Mouse (Mus musculus) limb, embryonic 14.5 days (tissue): ENCODE measurements around the gene B4galnt3. TPM values are rescaled to one million over a fixed set of nuclear protein-coding genes. Genes with fewer than 3 reads are reported as not detected.
A peak's percentile ranks its signal among the peaks of the same experiment; 100 is the strongest.

Experiments
- ATAC-seq: fragments of 200-750 bp; cut with Nextera tagmentation; 2 replicates; pipeline ENCODE4 v1.8.0; 2017; ENCODE audit warnings: low read depth, moderate number of reproducible peaks, moderate TSS enrichment; ENCODE audit not compliant: low FRiP score
- DNase-seq: peaks from one replicate; pipeline ENCODE4 v3.0.0-alpha.2; 2015; ENCODE audit warnings: low spot score
- H3K27ac ChIP-seq: fragments of 300-500 bp; sonication (generic); replicated peaks from 2 replicates; pipeline ENCODE4 v1.5.1; 2014; ENCODE audit warnings: low read depth, mild to moderate bottlenecking, low read length, moderate library complexity, mixed read lengths
- H3K27me3 ChIP-seq: fragments of 300-500 bp; sonication (generic); 2 replicates; pipeline ENCODE4 v1.6.1; 2014; ENCODE audit warnings: low read length, mixed read lengths; ENCODE audit not compliant: control insufficient read depth, insufficient read depth
- H3K36me3 ChIP-seq: fragments of 300-500 bp; sonication (generic); 2 replicates; pipeline ENCODE4 v1.6.1; 2014; ENCODE audit warnings: mild to moderate bottlenecking, low read length, moderate library complexity, mixed read lengths; ENCODE audit not compliant: control insufficient read depth, insufficient read depth
- H3K4me1 ChIP-seq: fragments of 300-500 bp; sonication (generic); 2 replicates; pipeline ENCODE4 v1.6.1; 2014; ENCODE audit warnings: antibody characterized with exemption, low read length, mixed read lengths; ENCODE audit not compliant: control insufficient read depth, insufficient read depth
- H3K4me2 ChIP-seq: fragments of 300-500 bp; sonication (generic); replicated peaks from 2 replicates; pipeline ENCODE4 v1.6.1; 2014; ENCODE audit warnings: low read depth, mild to moderate bottlenecking, low read length, moderate library complexity; ENCODE audit not compliant: severe bottlenecking
- H3K4me3 ChIP-seq: fragments of 300-500 bp; sonication (generic); replicated peaks from 2 replicates; pipeline ENCODE4 v1.5.1; 2014; ENCODE audit warnings: low read length
- H3K9ac ChIP-seq: fragments of 300-500 bp; sonication (generic); 2 replicates; pipeline ENCODE4 v1.6.1; 2014; ENCODE audit warnings: mild to moderate bottlenecking, low read depth, low read length, moderate library complexity; ENCODE audit not compliant: severe bottlenecking
- H3K9me3 ChIP-seq: fragments of 300-500 bp; sonication (generic); 2 replicates; pipeline ENCODE4 v1.6.1; 2016; ENCODE audit warnings: low read length; ENCODE audit not compliant: control insufficient read depth
- POLR2A ChIP-seq: fragments of 200-500 bp; IDR thresholded peaks from 2 replicates; pipeline ENCODE4 v1.8.0; 2012; ENCODE audit warnings: inconsistent platforms, mild to moderate bottlenecking, moderate library complexity, borderline replicate concordance; ENCODE audit not compliant: insufficient read depth, insufficient read length; ENCODE audit errors: extremely low read depth
- WGBS: fragments of 180-500 bp; shearing (Covaris S2); extraction: QIAGEN DNeasy Blood & Tissue Kit; methylation state at CpG from one replicate; pipeline ENCODE4 v1.1.7; 2014; 5-methylcytosine and 5-hydroxymethylcytosine counted together
- polyA plus RNA-seq, 2 experiments: library from polyadenylated mRNA; depleted of rRNA in 1 of 2; stranded (reverse) in 1 of 2; unstranded in 1 of 2; fragments of >200 nt; fragmentation: Nextera tagmentation in 1 of 2; extraction: Ambion mirVana in 1 of 2; gene quantifications; 2 replicates each; pipeline versions ENCODE4 v1.2.1 to v1.2.3; 2012 to 2014

Gene B4galnt3
- polyA plus RNA-seq, 2 experiments, result 0.37 to 3.7 TPM

- Histone ChIP-seq H3K4me1 (no peaks in the 10 kb centered on the region), H3K27ac (no peak overlapping the region), H3K36me3 (no peaks in the 10 kb centered on the region), H3K9ac (no peak overlapping the region), H3K27me3 (no peaks in the 10 kb centered on the region), H3K9me3 (no peaks in the 10 kb centered on the region), H3K4me3 (no peak overlapping the region), H3K4me2 (no peak overlapping the region)
- DNase-seq (no peak), ATAC-seq (no peak)
- 45% methylated on average over 10 of the region's 10 CpGs for WGBS
- TF ChIP-seq POLR2A, result no peak
These were observed 100.1 kb downstream of the B4galnt3 start for GRCm38 (mm10) chr6:120194305-120194704.

- Histone ChIP-seq H3K27ac (no peak overlapping the region), H3K4me1 (0 out of 2 replicates have a peak, but pooled peaks cover under 1% of the 10 kb centered on the region), H3K4me2 (no peak overlapping the region), H3K4me3 (no peak overlapping the region), H3K9me3 (no peaks in the 10 kb centered on the region), H3K27me3 (no peaks in the 10 kb centered on the region), H3K36me3 (no peaks in the 10 kb centered on the region), H3K9ac (no peak overlapping the region)
- no peak for TF ChIP-seq POLR2A
- DNase-seq, result no peak
- no peak for ATAC-seq
- WGBS, result 68% methylated on average over 1 of the region's 1 CpGs
These were observed 100.6 kb downstream of the B4galnt3 start for GRCm38 (mm10) chr6:120193793-120194192.

GRCm38 (mm10) chr6:120193174-120193573, 101.2 kb downstream of the B4galnt3 start:
- H3K9ac ChIP-seq, result no peak overlapping the region
- no peak overlapping the region for H3K4me2 ChIP-seq
- peaks cover 6% of the 10 kb centered on the region for H3K4me1 ChIP-seq
- no peaks in the 10 kb centered on the region for H3K36me3 ChIP-seq
- H3K27ac ChIP-seq, result no peak overlapping the region
- DNase-seq (peak; percentile 55), ATAC-seq (no peak)
- no peaks in the 10 kb centered on the region for H3K9me3 ChIP-seq
- WGBS, result 27% methylated on average over 5 of the region's 5 CpGs
- no peak overlapping the region for H3K4me3 ChIP-seq
- no peak for TF ChIP-seq POLR2A
- H3K27me3 ChIP-seq, result no peaks in the 10 kb centered on the region

GRCm38 (mm10) chr6:120192211-120192870, 102.0 kb downstream of the B4galnt3 start:
- Histone ChIP-seq H3K4me1 (peaks cover 13% of the 10 kb centered on the region), H3K9me3 (no peaks in the 10 kb centered on the region), H3K36me3 (no peaks in the 10 kb centered on the region), H3K9ac (no peak overlapping the region), H3K4me3 (no peak overlapping the region), H3K27ac (no peak overlapping the region), H3K27me3 (no peaks in the 10 kb centered on the region), H3K4me2 (no peak overlapping the region)
- DNase-seq (peak; percentile 39), ATAC-seq (no peak)
- 26% methylated on average over 14 of the region's 15 CpGs for WGBS
- no peak for TF ChIP-seq POLR2A

GRCm38 (mm10) chr6:120191396-120192170, 102.8 kb downstream of the B4galnt3 start:
- Histone ChIP-seq H3K4me2 (no peak overlapping the region), H3K4me3 (no peak overlapping the region), H3K9me3 (no peaks in the 10 kb centered on the region), H3K27me3 (no peaks in the 10 kb centered on the region), H3K9ac (no peak overlapping the region), H3K36me3 (no peaks in the 10 kb centered on the region), H3K4me1 (peaks cover 13% of the 10 kb centered on the region), H3K27ac (no peak overlapping the region)
- no peak for TF ChIP-seq POLR2A
- DNase-seq (no peak), ATAC-seq (no peak)
- 53% methylated on average over 7 of the region's 7 CpGs for WGBS
